Mouse (Mus musculus) myocyte (in vitro differentiated cells): ENCODE results near the gene Tnr.

ENCODE experiments used
- CEBPB ChIP-seq: IDR thresholded peaks from 2 replicates; pipeline ENCODE4 v1.6.1; 2011; ENCODE audit warnings: mild to moderate bottlenecking, moderate library complexity; ENCODE audit not compliant: poor library complexity, insufficient read depth, severe bottlenecking
- E2F4 ChIP-seq: IDR thresholded peaks from one replicate; pipeline ENCODE4 v1.6.1; 2011; ENCODE audit warnings: mild to moderate bottlenecking, control low read depth, moderate library complexity; ENCODE audit not compliant: insufficient read depth
- MAX ChIP-seq: IDR thresholded peaks from one replicate; pipeline ENCODE4 v1.6.1; 2011; ENCODE audit warnings: low read depth, mild to moderate bottlenecking, control low read depth
- MYOD1 ChIP-seq, 3 experiments: IDR thresholded peaks; one replicate each; pipeline ENCODE4 v1.6.1; 2011; ENCODE audit warnings: control low read depth in 2 of 3, low read depth in 2 of 3, mild to moderate bottlenecking in 2 of 3, moderate library complexity in 1 of 3; ENCODE audit not compliant: insufficient read length in 2 of 3, control insufficient read depth in 1 of 3
- MYOG ChIP-seq, 3 experiments: IDR thresholded peaks; one replicate each; pipeline ENCODE4 v1.6.1; 2011; ENCODE audit warnings: control low read depth in 2 of 3, low read depth in 2 of 3, mild to moderate bottlenecking in 2 of 3; ENCODE audit not compliant: insufficient read length in 2 of 3, control insufficient read depth in 1 of 3, insufficient read depth in 1 of 3
- POLR2A ChIP-seq: IDR thresholded peaks from one replicate; pipeline ENCODE4 v1.6.1; 2011; ENCODE audit warnings: low read depth, mild to moderate bottlenecking, control low read depth, moderate library complexity; ENCODE audit not compliant: insufficient read length
- POLR2AphosphoS2 ChIP-seq: IDR thresholded peaks from one replicate; pipeline ENCODE4 v1.6.1; 2011; ENCODE audit warnings: low read depth, control low read depth; ENCODE audit not compliant: insufficient read length
- REST ChIP-seq: IDR thresholded peaks from one replicate; pipeline ENCODE4 v1.6.1; 2011; ENCODE audit warnings: mild to moderate bottlenecking, control low read depth, moderate library complexity; ENCODE audit not compliant: insufficient read depth, insufficient read length
- SRF ChIP-seq: IDR thresholded peaks from one replicate; pipeline ENCODE4 v1.6.1; 2011; ENCODE audit warnings: low read depth; ENCODE audit not compliant: control insufficient read depth, insufficient read length
- TCF12 ChIP-seq: IDR thresholded peaks from one replicate; pipeline ENCODE4 v1.6.1; 2011; ENCODE audit warnings: mild to moderate bottlenecking, control low read depth; ENCODE audit not compliant: poor library complexity, insufficient read depth, severe bottlenecking
- TCF3 ChIP-seq: IDR thresholded peaks from one replicate; pipeline ENCODE4 v1.6.1; 2011; ENCODE audit warnings: low read depth, control low read depth; ENCODE audit not compliant: insufficient read length
- USF1 ChIP-seq: IDR thresholded peaks from one replicate; pipeline ENCODE4 v1.6.1; 2011; ENCODE audit warnings: low read depth, mild to moderate bottlenecking, control low read depth, moderate library complexity

- TF ChIP-seq MYOD1 (IDR thresholded peaks at IDR 0.05; ENCODE audit: control insufficient read depth in 1 of 3, insufficient read length in 2 of 3, low read depth in 2 of 3) (no peak), POLR2A (no peak), MYOG (IDR thresholded peaks at IDR 0.05; ENCODE audit: control insufficient read depth in 1 of 3, insufficient read depth in 1 of 3, insufficient read length in 2 of 3, low read depth in 2 of 3) (no peak), TCF3 (no peak), USF1 (no peak), MAX (no peak), POLR2AphosphoS2 (no peak), CEBPB (no peak), TCF12 (no peak), E2F4 (no peak), REST (no peak), SRF (no peak)
Measured at GRCm38 (mm10) chr1:159498236-159498635, 25.3 kb upstream of the Tnr start.
